Mouse (Mus musculus): Measurements from ENCODE around the gene Cdc42ep4. TPM values are rescaled to one million over a fixed set of nuclear protein-coding genes. Genes with fewer than 3 reads are reported as not detected.

The Cdc42ep4 gene
- total and polyA plus RNA-seq, 3 experiments = 2.3 to 8.1 (median 3.4) TPM

DNA sequence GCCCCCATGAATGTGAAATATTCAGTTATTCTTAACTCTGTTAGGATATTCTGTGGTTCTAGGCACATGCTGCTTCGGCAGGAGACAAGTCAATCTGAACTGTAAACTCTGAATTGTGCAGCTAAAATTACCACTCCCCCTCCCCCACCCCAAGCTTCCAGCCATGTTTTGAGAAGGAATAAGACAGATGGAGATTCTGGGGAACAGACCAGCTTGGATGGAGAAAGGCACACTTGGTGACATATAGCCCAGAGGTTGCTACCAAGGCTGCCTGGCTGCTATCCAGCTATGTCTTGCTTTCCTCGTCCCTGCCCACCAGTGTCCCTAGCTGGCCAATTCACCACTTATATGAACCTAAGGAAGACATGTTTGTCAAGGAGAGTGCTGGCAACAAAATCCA, 30.3 kb upstream of the Cdc42ep4 start:
- peaks cover 5 to 53% of the 10 kb centered on the region in 2 experiments for H3K4me1 ChIP-seq (ENCODE audit: control insufficient read depth in 1 of 2, insufficient read depth in 2 of 2)

DNA sequence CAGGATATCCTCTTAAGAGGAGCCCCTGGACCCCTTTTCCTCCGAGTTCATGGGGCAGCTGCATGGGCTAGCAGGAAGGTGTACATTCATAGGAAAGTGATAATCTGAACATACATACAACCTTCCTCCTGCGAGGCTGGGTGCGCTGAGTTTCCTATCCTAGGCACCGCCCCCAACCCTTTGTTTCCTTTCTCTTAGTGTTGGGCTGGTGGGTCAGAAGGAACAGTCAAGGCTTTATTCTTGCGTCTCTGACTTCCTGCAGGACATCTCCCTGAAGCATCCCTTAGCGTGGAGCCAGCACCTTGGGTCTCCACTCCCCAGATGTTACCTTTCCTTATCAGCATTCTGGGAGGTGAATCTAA, 28.0 kb upstream of the Cdc42ep4 start:
- Histone ChIP-seq H3K79me2 (replicated peaks; ENCODE audit: control insufficient read depth, extremely low read depth, insufficient read depth, poor library complexity, severe bottlenecking) (no peaks in the 10 kb centered on the region), H3K36me3 (replicated peaks in 1 of 2; ENCODE audit: control insufficient read depth in 1 of 2, insufficient read depth in 1 of 2, low read length in 1 of 2) (no peaks in the 10 kb centered on the region), H3K4me1 (ENCODE audit: control insufficient read depth in 1 of 2, insufficient read depth in 2 of 2) (peaks cover 6 to 41% of the 10 kb centered on the region in 2 experiments), H3K27ac (ENCODE audit: insufficient read depth, low read depth) (no peak overlapping the region), H3K9me3 (replicated peaks; ENCODE audit: low read length) (no peaks in the 10 kb centered on the region), H3K4me3 (replicated peaks in 1 of 3; ENCODE audit: low read depth in 2 of 3, low read length in 2 of 3, poor library complexity in 1 of 3) (no peak overlapping the region), H3K4me2 (ENCODE audit: insufficient read depth, low read depth, poor library complexity, severe bottlenecking) (no peak overlapping the region), H3K9ac (ENCODE audit: insufficient read depth, low read depth) (no peak overlapping the region), H3K27me3 (replicated peaks) (no peaks in the 10 kb centered on the region)
- dilution Hi-C loops (cut with MboI; ENCODE audit: extremely low pct_ligation_motif_present, extremely low pct_unique_long_range_greater_than_20kb, low sequenced_read_pairs) = no loop called here
- no peak for TF ChIP-seq RCOR1 (conservative IDR thresholded peaks at IDR 0.05; ENCODE audit: low read depth, low read length)
- no peak for TF ChIP-seq ZKSCAN1 (IDR thresholded peaks at IDR 0.05; ENCODE audit: borderline replicate concordance, low read depth, low read length)
- no peak for TF ChIP-seq MAZ (IDR thresholded peaks at IDR 0.05; ENCODE audit: low read depth, low read length)
- no peak for TF ChIP-seq NELFE (IDR thresholded peaks at IDR 0.05; ENCODE audit: low read depth, low read length)
- TF ChIP-seq SMC3 (IDR thresholded peaks at IDR 0.05; ENCODE audit: low read depth, low read length) = no peak
- TF ChIP-seq ZNF384 (IDR thresholded peaks at IDR 0.05; ENCODE audit: low read depth, low read length) = no peak
- no peak for TF ChIP-seq CTCF (conservative IDR thresholded peaks at IDR 0.05 in 1 of 2, IDR thresholded peaks at IDR 0.05 in 1 of 2; ENCODE audit: low read depth in 2 of 2, low read length in 2 of 2)
- no peak for TF ChIP-seq ZC3H11A (IDR thresholded peaks at IDR 0.05; ENCODE audit: low read depth, low read length)
- no peak for TF ChIP-seq NRF1 (IDR thresholded peaks at IDR 0.05; ENCODE audit: low read depth, low read length)
- no peak for TF ChIP-seq GABPA (IDR thresholded peaks at IDR 0.05; ENCODE audit: insufficient replicate concordance, low read depth, low read length)
- no peak for TF ChIP-seq IRF4 (IDR thresholded peaks at IDR 0.05; ENCODE audit: low read depth, low read length)
- TF ChIP-seq USF2 (conservative IDR thresholded peaks at IDR 0.05; ENCODE audit: low read depth, low read length) = no peak
- no peak for TF ChIP-seq JUND (conservative IDR thresholded peaks at IDR 0.05; ENCODE audit: low read depth, low read length)
- no peak for TF ChIP-seq MAFK (IDR thresholded peaks at IDR 0.05; ENCODE audit: insufficient replicate concordance, low read length)
- TF ChIP-seq KAT2A (IDR thresholded peaks at IDR 0.05; ENCODE audit: insufficient replicate concordance, low read length) = no peak
- TF ChIP-seq TCF12 (IDR thresholded peaks at IDR 0.05; ENCODE audit: low read depth, low read length) = no peak
- TF ChIP-seq HCFC1 (IDR thresholded peaks at IDR 0.05; ENCODE audit: low read depth, low read length) = no peak
- no peak for TF ChIP-seq MAX (IDR thresholded peaks at IDR 0.05; ENCODE audit: low read length)
- TF ChIP-seq SIN3A (IDR thresholded peaks at IDR 0.05; ENCODE audit: low read length) = no peak
- no peak for TF ChIP-seq ZMIZ1 (IDR thresholded peaks at IDR 0.05; ENCODE audit: low read depth, low read length)
- DNase-seq (ENCODE audit: extremely low read depth) = no peak
- in situ Hi-C loops (cut with MboI; ENCODE audit: low pct_ligation_motif_present, low pct_unique_long_range_greater_than_20kb, low sequenced_read_pairs) = no loop called here

More for the DNA sequence above, 30.3 kb upstream of the Cdc42ep4 start:
- TF ChIP-seq MEF2A (IDR thresholded peaks at IDR 0.05; ENCODE audit: borderline replicate concordance, low read depth, low read length) (no peak), PAX5 (IDR thresholded peaks at IDR 0.05; ENCODE audit: low read length) (no peak), JUN (IDR thresholded peaks at IDR 0.05; ENCODE audit: insufficient read depth, low read depth, low read length) (no peak), CTCF (conservative IDR thresholded peaks at IDR 0.05 in 1 of 2, IDR thresholded peaks at IDR 0.05 in 1 of 2; ENCODE audit: low read depth in 2 of 2, low read length in 2 of 2) (no peak), SMC3 (IDR thresholded peaks at IDR 0.05; ENCODE audit: low read depth, low read length) (no peak), TBP (conservative IDR thresholded peaks at IDR 0.05; ENCODE audit: low read depth, low read length) (no peak), BHLHE40 (IDR thresholded peaks at IDR 0.05; ENCODE audit: low read depth, low read length) (no peak), MAX (IDR thresholded peaks at IDR 0.05; ENCODE audit: low read length) (no peak)
- Histone ChIP-seq H3K27ac (ENCODE audit: insufficient read depth, low read depth) (no peak overlapping the region), H3K79me2 (replicated peaks; ENCODE audit: control insufficient read depth, extremely low read depth, insufficient read depth, poor library complexity, severe bottlenecking) (no peaks in the 10 kb centered on the region), H3K27me3 (replicated peaks) (no peaks in the 10 kb centered on the region), H3K4me3 (replicated peaks in 1 of 3; ENCODE audit: low read depth in 2 of 3, low read length in 2 of 3, poor library complexity in 1 of 3) (no peak overlapping the region), H3K4me2 (ENCODE audit: insufficient read depth, low read depth, poor library complexity, severe bottlenecking) (no peak overlapping the region), H3K36me3 (replicated peaks in 1 of 2; ENCODE audit: control insufficient read depth in 1 of 2, insufficient read depth in 1 of 2, low read length in 1 of 2) (no peaks in the 10 kb centered on the region), H3K9me3 (replicated peaks; ENCODE audit: low read length) (no peaks in the 10 kb centered on the region), H3K9ac (ENCODE audit: insufficient read depth, low read depth) (no peak overlapping the region)
- in situ Hi-C loops (cut with MboI; ENCODE audit: low pct_ligation_motif_present, low pct_unique_long_range_greater_than_20kb, low sequenced_read_pairs) = no loop called here
- dilution Hi-C loops (cut with MboI; ENCODE audit: extremely low pct_ligation_motif_present, extremely low pct_unique_long_range_greater_than_20kb, low sequenced_read_pairs) = no loop called here
- DNase-seq (ENCODE audit: extremely low read depth) = no peak
